Mouse (Mus musculus) hindbrain, postnatal 0 days (tissue): ENCODE data around the gene Atp8a1. TPM values are rescaled to one million over a fixed set of nuclear protein-coding genes. Genes with fewer than 3 reads are reported as not detected.

ENCODE experiments used
- ATAC-seq: fragments of 200-750 bp; cut with Nextera tagmentation; 2 replicates; pipeline ENCODE4 v1.8.0; 2017; ENCODE audit warnings: mild to moderate bottlenecking, moderate TSS enrichment, moderate library complexity
- DNase-seq: peaks from one replicate; pipeline ENCODE4 v3.0.0-alpha.2; 2015; ENCODE audit warnings: low spot score
- H3K27ac ChIP-seq: fragments of 300-500 bp; sonication (generic); 2 replicates; pipeline ENCODE4 v1.5.1; 2014; ENCODE audit warnings: mild to moderate bottlenecking
- H3K27me3 ChIP-seq: fragments of 300-500 bp; sonication (generic); 2 replicates; pipeline ENCODE4 v1.6.1; 2014; ENCODE audit warnings: low read length, mixed read lengths; ENCODE audit not compliant: insufficient read depth
- H3K36me3 ChIP-seq: fragments of 300-500 bp; sonication (generic); 2 replicates; pipeline ENCODE4 v1.6.1; 2014; ENCODE audit warnings: low read length, mixed read lengths; ENCODE audit not compliant: insufficient read depth
- H3K4me1 ChIP-seq: fragments of 300-500 bp; sonication (generic); 2 replicates; pipeline ENCODE4 v1.6.1; 2014; ENCODE audit warnings: antibody characterized with exemption, low read length, mixed read lengths; ENCODE audit not compliant: insufficient read depth
- H3K4me2 ChIP-seq: fragments of 300-500 bp; sonication (generic); 2 replicates; pipeline ENCODE4 v1.6.1; 2014; ENCODE audit warnings: low read depth, mild to moderate bottlenecking, low read length, moderate library complexity, mixed read lengths
- H3K4me3 ChIP-seq: fragments of 300-500 bp; sonication (generic); 2 replicates; pipeline ENCODE4 v1.5.1; 2014; ENCODE audit warnings: low read length
- H3K9ac ChIP-seq: fragments of 300-500 bp; sonication (generic); replicated peaks from 2 replicates; pipeline ENCODE4 v1.6.1; 2014; ENCODE audit warnings: mild to moderate bottlenecking, low read length, moderate library complexity, mixed read lengths
- H3K9me3 ChIP-seq: fragments of 300-500 bp; sonication (generic); 2 replicates; pipeline ENCODE4 v1.6.1; 2016; ENCODE audit warnings: low read length, mixed read lengths
- CTCF ChIP-seq: IDR thresholded peaks from 2 replicates; pipeline ENCODE4 v1.5.1; 2016; ENCODE audit warnings: antibody characterized with exemption, control low read depth, low read depth
- WGBS: fragments of 180-500 bp; shearing (Covaris S2); extraction: QIAGEN DNeasy Blood & Tissue Kit; methylation state at CpG from one replicate; pipeline ENCODE4 v1.1.7; 2014; 5-methylcytosine and 5-hydroxymethylcytosine counted together
- polyA plus RNA-seq: library from polyadenylated mRNA; unstranded; fragments of >200 nt; fragmentation: Nextera tagmentation; extraction: Ambion mirVana; gene quantifications from 2 replicates; pipeline ENCODE4 v1.2.1, GENCODE M21; 2015
- total RNA-seq: library from RNA; depleted of rRNA; stranded (reverse); fragments of >200 nt; gene quantifications from 2 replicates; pipeline ENCODE4 v1.2.3, GENCODE M21; 2014

Gene Atp8a1
- total and polyA plus RNA-seq, 2 experiments from 2014 or later = 41.1 to 78.2 TPM

GRCm38 (mm10) chr5:67782775-67783174, 64.5 kb downstream of the Atp8a1 start:
- no peaks in the 10 kb centered on the region for H3K9me3 ChIP-seq
- no peak for ATAC-seq
- H3K27me3 ChIP-seq = no peaks in the 10 kb centered on the region
- TF ChIP-seq CTCF = no peak
- H3K4me1 ChIP-seq = no peaks in the 10 kb centered on the region
- no peak overlapping the region for H3K27ac ChIP-seq
- WGBS = 77% methylated on average over 7 of the region's 7 CpGs
- no peak overlapping the region for H3K4me3 ChIP-seq
- no peak for DNase-seq
- H3K36me3 ChIP-seq = no peaks in the 10 kb centered on the region
- no peak overlapping the region for H3K9ac ChIP-seq
- H3K4me2 ChIP-seq = no peak overlapping the region

GRCm38 (mm10) chr5:67778026-67778425, 69.2 kb downstream of the Atp8a1 start:
- TF ChIP-seq CTCF = peak; percentile 80
- Histone ChIP-seq H3K9me3 (no peaks in the 10 kb centered on the region), H3K27me3 (no peaks in the 10 kb centered on the region), H3K4me3 (no peak overlapping the region), H3K4me1 (no peaks in the 10 kb centered on the region), H3K27ac (no peak overlapping the region; the same call in 1 of the 2 replicates), H3K4me2 (peak overlapping the region; percentile 29; the same call in 1 of the 2 replicates), H3K36me3 (no peaks in the 10 kb centered on the region; the same call in 1 of the 2 replicates), H3K9ac (no peak overlapping the region)
- 62% methylated on average over 8 of the region's 8 CpGs for whole genome bisulfite sequencing
- ATAC-seq (peak; percentile 93), DNase-seq (peak; percentile 84)

GRCm38 (mm10) chr5:67774186-67774585, 73.0 kb downstream of the Atp8a1 start:
- no peak overlapping the region for H3K27ac ChIP-seq
- H3K36me3 ChIP-seq = peaks cover 3% of the 10 kb centered on the region; the same call in 1 of the 2 replicates
- H3K27me3 ChIP-seq = no peaks in the 10 kb centered on the region
- ATAC-seq (no peak), DNase-seq (no peak)
- no peaks in the 10 kb centered on the region for H3K4me1 ChIP-seq
- no peak overlapping the region for H3K4me3 ChIP-seq
- H3K4me2 ChIP-seq = no peak overlapping the region
- TF ChIP-seq CTCF = no peak
- no peak overlapping the region for H3K9ac ChIP-seq
- no peaks in the 10 kb centered on the region for H3K9me3 ChIP-seq
- WGBS = 95% methylated on average over 2 of the region's 2 CpGs

- Histone ChIP-seq H3K36me3 (peaks cover 3% of the 10 kb centered on the region; the same call in 1 of the 2 replicates), H3K4me1 (no peaks in the 10 kb centered on the region), H3K27ac (no peak overlapping the region), H3K9me3 (no peaks in the 10 kb centered on the region), H3K4me3 (no peak overlapping the region), H3K4me2 (no peak overlapping the region), H3K27me3 (no peaks in the 10 kb centered on the region), H3K9ac (no peak overlapping the region)
- no peak for TF ChIP-seq CTCF
- DNase-seq (no peak), ATAC-seq (no peak)
- 92% methylated on average over 8 of the region's 8 CpGs for WGBS
These were observed 78.5 kb downstream of the Atp8a1 start for GRCm38 (mm10) chr5:67768708-67769107.

GRCm38 (mm10) chr5:67764798-67765197, 82.4 kb downstream of the Atp8a1 start:
- Histone ChIP-seq H3K27me3 (no peaks in the 10 kb centered on the region), H3K9ac (no peak overlapping the region), H3K4me2 (no peak overlapping the region), H3K27ac (no peak overlapping the region), H3K4me1 (no peaks in the 10 kb centered on the region), H3K36me3 (peaks cover 14% of the 10 kb centered on the region; the same call in 1 of the 2 replicates), H3K4me3 (no peak overlapping the region), H3K9me3 (no peaks in the 10 kb centered on the region)
- DNase-seq (no peak), ATAC-seq (no peak)
- peak; percentile 32; the same call in 1 of the 2 replicates for TF ChIP-seq CTCF
- 94% methylated on average over 3 of the region's 3 CpGs for WGBS

- WGBS = 73% methylated on average over 6 of the region's 6 CpGs
- TF ChIP-seq CTCF = no peak
- no peaks in the 10 kb centered on the region for H3K4me1 ChIP-seq
- no peak overlapping the region for H3K27ac ChIP-seq
- no peak overlapping the region for H3K4me2 ChIP-seq
- ATAC-seq = peak; percentile 48; the same call in 1 of the 2 replicates
- no peak overlapping the region for H3K4me3 ChIP-seq
- no peaks in the 10 kb centered on the region for H3K27me3 ChIP-seq
- no peak overlapping the region for H3K9ac ChIP-seq
- H3K36me3 ChIP-seq = peaks cover 17% of the 10 kb centered on the region; the same call in 1 of the 2 replicates
- no peaks in the 10 kb centered on the region for H3K9me3 ChIP-seq
- DNase-seq = peak; percentile 40
These were observed 89.1 kb downstream of the Atp8a1 start for GRCm38 (mm10) chr5:67758126-67758525.

- Histone ChIP-seq H3K36me3 (peaks cover 13% of the 10 kb centered on the region; the same call in 1 of the 2 replicates), H3K9me3 (no peaks in the 10 kb centered on the region), H3K4me3 (no peak overlapping the region), H3K4me2 (no peak overlapping the region), H3K4me1 (0 out of 2 replicates have a peak, but pooled peaks cover 5% of the 10 kb centered on the region), H3K27ac (no peak overlapping the region), H3K27me3 (no peaks in the 10 kb centered on the region), H3K9ac (no peak overlapping the region)
- WGBS = 19% methylated on average over 6 of the region's 6 CpGs
- TF ChIP-seq CTCF = peak; percentile 77
- DNase-seq (peak; percentile 70), ATAC-seq (no peak)
These were observed 91.1 kb downstream of the Atp8a1 start for GRCm38 (mm10) chr5:67756138-67756537.
